Mouse (Mus musculus) forebrain, embryonic 15.5 days (tissue): ENCODE measurements around the gene Dcp1a. TPM values are rescaled to one million over a fixed set of nuclear protein-coding genes. Genes with fewer than 3 reads are reported as not detected.

ENCODE experiments used
- ATAC-seq: fragments of 200-750 bp; cut with Nextera tagmentation; replicated peaks from 2 replicates; pipeline ENCODE4 v1.8.0; 2017; ENCODE audit warnings: mild to moderate bottlenecking, moderate TSS enrichment, moderate library complexity
- H3K27ac ChIP-seq: fragments of 300-500 bp; sonication (generic); replicated peaks from 2 replicates; pipeline ENCODE4 v1.5.1; 2015; ENCODE audit warnings: mild to moderate bottlenecking, inconsistent platforms
- H3K27me3 ChIP-seq: fragments of 300-500 bp; sonication (generic); 2 replicates; pipeline ENCODE4 v1.6.1; 2015; ENCODE audit warnings: inconsistent platforms
- H3K36me3 ChIP-seq: fragments of 300-500 bp; sonication (generic); 2 replicates; pipeline ENCODE4 v1.6.1; 2015; ENCODE audit warnings: mild to moderate bottlenecking, inconsistent platforms
- H3K4me1 ChIP-seq: fragments of 300-500 bp; sonication (generic); 2 replicates; pipeline ENCODE4 v1.6.1; 2015; ENCODE audit warnings: inconsistent platforms
- H3K4me2 ChIP-seq: fragments of 300-500 bp; sonication (generic); replicated peaks from 2 replicates; pipeline ENCODE4 v1.6.1; 2015; ENCODE audit warnings: mild to moderate bottlenecking, inconsistent platforms
- H3K4me3 ChIP-seq: fragments of 300-500 bp; sonication (generic); 2 replicates; pipeline ENCODE4 v1.5.1; 2015; ENCODE audit warnings: mild to moderate bottlenecking, inconsistent platforms
- H3K9ac ChIP-seq: fragments of 300-500 bp; sonication (generic); replicated peaks from 2 replicates; pipeline ENCODE4 v1.6.1; 2015; ENCODE audit warnings: mild to moderate bottlenecking, inconsistent platforms
- H3K9me3 ChIP-seq: fragments of 300-500 bp; sonication (generic); 2 replicates; pipeline ENCODE4 v1.6.1; 2016; ENCODE audit warnings: inconsistent platforms
- WGBS: fragments of 180-500 bp; shearing (Covaris S2); methylation state at CpG from one replicate; pipeline ENCODE4 v1.1.7; 2015; ENCODE audit warnings: mixed read lengths; 5-methylcytosine and 5-hydroxymethylcytosine counted together
- polyA plus RNA-seq: library from polyadenylated mRNA; unstranded; fragments of >200 nt; fragmentation: Nextera tagmentation; extraction: Ambion mirVana; gene quantifications from 2 replicates; pipeline ENCODE4 v1.2.1, GENCODE M21; 2015

The Dcp1a gene
- polyA plus RNA-seq, 1 experiment from 2014 or later: 21.2 TPM

GRCm38 (mm10) chr14:30473605-30474004, 5.7 kb upstream of the Dcp1a start:
- ATAC-seq: no peak
- H3K4me2 ChIP-seq: no peak overlapping the region
- no peaks in the 10 kb centered on the region for H3K9me3 ChIP-seq
- no peaks in the 10 kb centered on the region for H3K27me3 ChIP-seq
- no peaks in the 10 kb centered on the region for H3K36me3 ChIP-seq
- 67% methylated on average over 5 of the region's 5 CpGs for WGBS
- no peaks in the 10 kb centered on the region for H3K4me1 ChIP-seq
- no peak overlapping the region for H3K27ac ChIP-seq
- no peak overlapping the region for H3K9ac ChIP-seq
- H3K4me3 ChIP-seq: no peak overlapping the region

- Histone ChIP-seq H3K9me3 (no peaks in the 10 kb centered on the region), H3K27me3 (no peaks in the 10 kb centered on the region), H3K36me3 (no peaks in the 10 kb centered on the region), H3K9ac (no peak overlapping the region), H3K4me1 (no peaks in the 10 kb centered on the region), H3K4me2 (no peak overlapping the region), H3K4me3 (no peak overlapping the region), H3K27ac (no peak overlapping the region)
- ATAC-seq: no peak
- WGBS: 82% methylated on average over 6 of the region's 6 CpGs
These were observed 4.9 kb upstream of the Dcp1a start for GRCm38 (mm10) chr14:30474416-30474815.

DNA sequence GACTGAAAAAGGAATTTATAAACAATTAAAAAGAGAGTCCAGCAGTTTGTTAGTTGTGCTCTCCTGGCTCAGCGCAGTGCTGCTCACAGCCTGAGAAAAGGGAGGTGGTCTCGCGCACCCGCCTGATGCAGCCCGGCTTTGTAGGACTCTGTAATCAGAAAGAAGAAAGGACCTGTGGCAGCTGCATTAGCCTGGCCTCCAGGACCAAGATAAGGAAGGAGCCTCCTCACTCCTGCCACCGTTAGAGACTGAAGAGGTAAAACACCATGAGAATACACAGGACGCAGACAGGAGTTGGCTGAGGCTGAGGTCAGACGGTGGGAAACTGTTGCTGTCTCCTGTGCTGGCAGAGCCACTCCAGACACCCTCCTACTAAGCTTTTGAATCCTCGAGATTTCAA, 12.0 kb downstream of the Dcp1a start, which contains the start of gene Cacna1d:
Gene Cacna1d (minus strand): TSS at position 114 of the 400 bp plus-strand sequence.
- H3K4me1 ChIP-seq: peaks cover 21% of the 10 kb centered on the region
- no peak within 1 kb of the TSS for H3K4me2 ChIP-seq
- H3K36me3 ChIP-seq: peaks cover 39% of the 10 kb centered on the region
- no peak for ATAC-seq
- 90% methylated on average over 9 of the region's 9 CpGs for WGBS
- no peak within 1 kb of the TSS for H3K27ac ChIP-seq
- H3K27me3 ChIP-seq: no peaks in the 10 kb centered on the region
- no peak within 1 kb of the TSS for H3K9ac ChIP-seq
- no peak within 1 kb of the TSS for H3K4me3 ChIP-seq
- H3K9me3 ChIP-seq: no peaks in the 10 kb centered on the region

DNA sequence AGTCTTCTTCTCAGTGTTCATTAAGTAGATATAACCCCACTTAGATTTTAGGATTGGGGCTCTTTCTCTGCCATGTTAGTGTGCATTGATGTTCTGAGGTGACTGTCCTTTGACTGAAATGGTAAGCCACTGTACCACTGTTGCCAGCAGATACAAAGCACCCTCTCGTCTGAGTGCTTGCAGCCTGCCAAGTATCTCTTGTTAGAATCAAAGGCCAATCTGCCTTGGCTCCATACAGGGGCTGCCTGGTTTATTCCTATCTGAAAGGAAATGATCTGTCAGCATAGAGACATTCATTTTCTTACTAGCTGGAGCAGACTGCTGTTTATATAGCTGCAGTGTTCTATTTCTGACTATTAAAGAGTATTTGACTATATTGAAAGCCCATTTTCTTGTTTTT, 13.9 kb downstream of the Dcp1a start:
- Histone ChIP-seq H3K4me3 (no peak overlapping the region), H3K9me3 (no peaks in the 10 kb centered on the region), H3K27me3 (no peaks in the 10 kb centered on the region), H3K9ac (no peak overlapping the region), H3K36me3 (peaks cover 27% of the 10 kb centered on the region), H3K4me2 (no peak overlapping the region), H3K27ac (0 out of 2 replicates have a peak overlapping the region, but pooled peaks have one; percentile 21), H3K4me1 (peaks cover 22% of the 10 kb centered on the region)
- WGBS: 42% methylated on average over 1 of the region's 1 CpGs
- ATAC-seq: no peak

DNA sequence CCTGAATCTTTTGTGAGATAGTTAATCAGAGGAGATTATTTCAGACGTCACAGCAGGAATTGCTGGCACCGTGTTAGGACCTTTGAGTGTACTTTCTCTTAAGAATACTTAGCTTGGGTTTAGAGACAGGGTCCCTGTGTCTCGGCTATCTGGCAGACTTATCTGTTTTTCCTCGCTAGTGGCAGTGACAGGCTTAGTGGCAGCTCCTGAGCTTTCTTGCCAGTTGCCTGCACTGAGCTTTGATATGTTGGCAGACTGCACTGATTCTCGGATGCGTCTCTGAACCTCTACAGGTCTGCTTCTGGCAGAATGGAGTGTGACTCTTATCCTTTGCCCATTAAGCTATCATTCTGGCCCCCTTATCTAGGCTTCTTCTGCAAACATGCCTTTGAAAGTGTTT, 15.7 kb downstream of the Dcp1a start:
- 41% methylated on average over 6 of the region's 6 CpGs for WGBS
- Histone ChIP-seq H3K4me2 (no peak overlapping the region), H3K9me3 (no peaks in the 10 kb centered on the region), H3K27ac (peak overlapping the region; percentile 13), H3K9ac (no peak overlapping the region), H3K27me3 (no peaks in the 10 kb centered on the region), H3K4me1 (peaks cover 25% of the 10 kb centered on the region), H3K36me3 (peaks cover 22% of the 10 kb centered on the region), H3K4me3 (no peak overlapping the region)
- ATAC-seq: no peak

DNA sequence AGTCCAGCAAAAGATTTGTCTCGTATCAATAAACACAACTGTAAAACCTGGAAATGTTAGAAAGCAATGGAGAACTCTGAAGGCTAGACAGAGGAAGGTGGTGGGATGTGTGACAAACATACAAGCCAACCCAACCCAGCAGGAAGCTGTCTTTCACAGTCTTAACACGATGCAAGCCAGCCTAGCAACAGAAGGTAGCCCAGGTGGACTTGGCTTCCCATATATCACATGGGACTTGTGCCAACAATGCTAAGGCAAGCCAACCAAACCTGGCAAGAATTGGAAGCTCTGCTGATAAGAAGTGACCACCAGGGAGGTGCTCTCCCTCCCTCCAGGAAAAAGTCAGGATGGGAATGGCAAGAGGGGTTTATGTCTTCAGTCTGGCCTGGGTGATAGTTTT, 18.9 kb downstream of the Dcp1a start:
- H3K9me3 ChIP-seq: no peaks in the 10 kb centered on the region
- no peak overlapping the region for H3K4me3 ChIP-seq
- WGBS: 65% methylated on average over 2 of the region's 2 CpGs
- peaks cover 22% of the 10 kb centered on the region for H3K4me1 ChIP-seq
- peaks cover 9% of the 10 kb centered on the region for H3K36me3 ChIP-seq
- H3K27ac ChIP-seq: no peak overlapping the region
- no peak overlapping the region for H3K9ac ChIP-seq
- no peak for ATAC-seq
- no peak overlapping the region for H3K4me2 ChIP-seq
- no peaks in the 10 kb centered on the region for H3K27me3 ChIP-seq

DNA sequence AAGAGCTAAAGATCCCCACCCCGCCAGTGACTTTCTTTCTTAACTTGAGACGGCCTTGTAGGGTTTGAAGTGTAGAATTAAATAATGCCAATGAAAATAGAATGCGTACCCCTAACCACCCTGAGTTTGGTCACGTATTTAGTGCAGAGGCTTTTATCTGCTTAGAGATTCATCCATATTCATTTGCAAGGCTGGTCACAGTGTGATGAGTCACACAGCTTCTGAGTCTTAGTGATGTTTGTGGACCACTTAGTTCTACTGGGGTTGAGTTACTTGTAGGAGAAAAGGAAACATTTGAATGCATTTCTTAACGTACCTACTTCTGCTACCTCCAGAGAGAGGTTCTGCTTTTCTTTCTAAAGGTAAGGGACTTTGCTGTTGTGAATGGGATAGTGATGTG, 25.7 kb downstream of the Dcp1a start:
- Histone ChIP-seq H3K9ac (no peak overlapping the region), H3K4me2 (no peak overlapping the region), H3K27ac (no peak overlapping the region), H3K4me1 (no peaks in the 10 kb centered on the region), H3K27me3 (no peaks in the 10 kb centered on the region), H3K9me3 (no peaks in the 10 kb centered on the region), H3K4me3 (no peak overlapping the region), H3K36me3 (peaks cover 40% of the 10 kb centered on the region)
- no peak for ATAC-seq
- 82% methylated on average over 5 of the region's 5 CpGs for WGBS

GRCm38 (mm10) chr14:30510214-30510763, 31.0 kb downstream of the Dcp1a start:
- no peak for ATAC-seq
- H3K4me3 ChIP-seq: no peak overlapping the region
- H3K9ac ChIP-seq: no peak overlapping the region
- peaks cover 58% of the 10 kb centered on the region for H3K36me3 ChIP-seq
- no peaks in the 10 kb centered on the region for H3K9me3 ChIP-seq
- no peaks in the 10 kb centered on the region for H3K27me3 ChIP-seq
- H3K4me1 ChIP-seq: no peaks in the 10 kb centered on the region
- H3K4me2 ChIP-seq: no peak overlapping the region
- WGBS: 93% methylated on average over 6 of the region's 6 CpGs
- no peak overlapping the region for H3K27ac ChIP-seq

DNA sequence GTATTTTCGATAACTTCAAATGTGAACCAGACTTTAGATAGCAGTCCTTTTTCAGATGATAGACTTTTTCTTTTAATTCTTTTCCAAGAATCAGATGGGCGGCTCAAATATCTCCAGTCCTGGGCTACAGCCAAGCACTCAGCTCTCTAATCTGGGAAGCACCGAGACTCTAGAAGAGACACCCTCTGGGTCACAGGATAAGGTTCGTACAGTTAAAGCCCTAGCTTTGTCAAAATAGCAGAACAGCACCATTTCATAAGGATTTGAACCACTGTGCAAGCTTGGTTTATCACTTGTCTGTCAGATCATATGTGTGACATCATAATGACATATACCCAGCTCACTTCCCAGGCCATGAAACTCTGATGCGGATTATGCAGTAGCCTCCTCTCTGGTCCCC, 33.6 kb downstream of the Dcp1a start:
- Histone ChIP-seq H3K36me3 (peaks cover 42% of the 10 kb centered on the region), H3K4me3 (no peak overlapping the region), H3K27ac (no peak overlapping the region), H3K4me2 (no peak overlapping the region), H3K9me3 (no peaks in the 10 kb centered on the region), H3K27me3 (no peaks in the 10 kb centered on the region), H3K4me1 (no peaks in the 10 kb centered on the region), H3K9ac (no peak overlapping the region)
- no peak for ATAC-seq
- WGBS: 93% methylated on average over 5 of the region's 5 CpGs

DNA sequence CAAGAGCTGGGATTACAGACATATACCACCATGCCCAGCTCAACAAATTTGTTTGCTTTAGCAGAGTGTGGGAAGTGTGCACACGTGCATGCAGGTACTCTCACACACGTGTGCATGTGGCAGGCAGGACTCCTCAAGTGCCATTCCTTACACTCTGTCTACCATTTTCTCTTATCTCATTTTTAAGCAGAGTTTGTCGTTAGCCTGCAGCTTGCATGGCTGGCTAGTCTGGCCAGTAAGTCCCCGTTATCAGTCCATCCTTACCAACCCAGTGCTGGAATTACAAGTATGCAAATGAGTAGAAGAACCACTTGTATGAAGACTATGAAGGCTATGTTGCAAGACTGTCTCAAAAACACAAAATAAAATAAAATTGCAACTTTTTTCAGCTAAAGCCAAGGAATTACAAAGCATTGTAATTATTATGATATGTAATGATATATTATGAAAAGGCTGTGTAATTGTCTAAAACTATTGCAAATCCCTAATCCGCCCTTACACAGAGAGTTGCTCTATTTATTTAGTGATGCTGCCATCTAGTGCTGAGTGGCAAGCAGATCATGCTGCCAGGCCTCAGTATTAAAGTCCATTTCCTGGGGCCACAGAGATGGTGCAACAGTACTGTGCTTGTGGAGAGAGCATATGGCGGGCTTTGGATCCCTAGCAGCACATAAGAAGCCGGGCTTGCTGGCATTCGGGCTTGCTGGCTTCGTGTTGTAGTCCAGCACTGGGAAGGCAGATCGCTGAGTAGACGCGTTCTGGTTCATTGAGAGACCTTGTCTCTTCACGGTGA, 36.8 kb downstream of the Dcp1a start:
- ATAC-seq: no peak
- Histone ChIP-seq H3K9ac (no peak overlapping the region), H3K4me1 (no peaks in the 10 kb centered on the region), H3K9me3 (no peaks in the 10 kb centered on the region), H3K4me2 (no peak overlapping the region), H3K36me3 (peaks cover 50% of the 10 kb centered on the region), H3K27ac (no peak overlapping the region), H3K4me3 (no peak overlapping the region), H3K27me3 (no peaks in the 10 kb centered on the region)
- WGBS: 89% methylated on average over 13 of the region's 13 CpGs

DNA sequence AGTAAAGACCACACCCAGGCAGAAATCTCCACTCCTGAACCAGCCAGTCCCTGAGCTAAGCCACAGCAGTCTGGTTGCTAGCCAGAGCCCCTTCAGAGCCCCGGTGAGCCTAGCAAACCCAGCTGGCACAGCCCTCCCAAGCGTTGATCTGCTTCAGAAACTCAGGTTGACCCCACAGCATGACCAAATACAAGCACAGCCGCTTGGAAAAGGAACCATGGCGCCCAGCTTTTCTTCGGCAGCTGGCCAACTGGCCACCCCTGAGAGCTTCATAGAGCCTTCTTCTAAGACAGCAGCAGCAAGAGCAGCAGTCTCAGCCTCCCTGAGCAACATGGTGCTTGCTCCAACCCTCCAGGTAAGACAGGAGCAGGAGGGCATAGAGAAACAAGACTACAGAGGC, 40.0 kb downstream of the Dcp1a start:
- WGBS: 92% methylated on average over 5 of the region's 5 CpGs
- H3K9ac ChIP-seq: no peak overlapping the region
- H3K4me3 ChIP-seq: no peak overlapping the region
- no peak overlapping the region for H3K27ac ChIP-seq
- H3K36me3 ChIP-seq: peaks cover 57% of the 10 kb centered on the region
- H3K4me1 ChIP-seq: no peaks in the 10 kb centered on the region
- H3K27me3 ChIP-seq: no peaks in the 10 kb centered on the region
- H3K9me3 ChIP-seq: no peaks in the 10 kb centered on the region
- no peak overlapping the region for H3K4me2 ChIP-seq
- no peak for ATAC-seq

DNA sequence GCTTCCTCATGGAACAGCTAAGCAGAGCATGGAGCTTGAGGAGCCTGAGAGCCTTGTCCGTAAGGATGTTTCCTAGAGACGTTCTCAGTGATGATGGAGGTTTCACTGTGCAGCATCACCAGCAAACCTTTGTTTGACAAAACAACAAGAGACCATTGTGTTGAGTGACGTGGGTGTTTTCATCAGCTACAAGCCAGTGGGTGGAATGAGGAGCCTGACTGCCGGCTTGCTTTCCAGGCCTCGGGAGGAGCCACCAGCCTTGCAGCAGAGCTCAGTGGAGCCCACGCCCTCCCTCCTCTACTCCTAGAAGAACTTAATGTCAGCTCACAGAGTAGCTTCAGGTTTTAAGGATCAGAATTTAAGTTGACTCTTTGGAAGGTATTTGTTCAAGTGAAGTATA, 44.0 kb downstream of the Dcp1a start:
- H3K9me3 ChIP-seq: no peaks in the 10 kb centered on the region
- WGBS: 78% methylated on average over 6 of the region's 6 CpGs
- no peak overlapping the region for H3K4me3 ChIP-seq
- no peak overlapping the region for H3K9ac ChIP-seq
- no peak for ATAC-seq
- H3K27ac ChIP-seq: no peak overlapping the region
- H3K4me1 ChIP-seq: no peaks in the 10 kb centered on the region
- no peak overlapping the region for H3K4me2 ChIP-seq
- peaks cover 78% of the 10 kb centered on the region for H3K36me3 ChIP-seq
- H3K27me3 ChIP-seq: no peaks in the 10 kb centered on the region

DNA sequence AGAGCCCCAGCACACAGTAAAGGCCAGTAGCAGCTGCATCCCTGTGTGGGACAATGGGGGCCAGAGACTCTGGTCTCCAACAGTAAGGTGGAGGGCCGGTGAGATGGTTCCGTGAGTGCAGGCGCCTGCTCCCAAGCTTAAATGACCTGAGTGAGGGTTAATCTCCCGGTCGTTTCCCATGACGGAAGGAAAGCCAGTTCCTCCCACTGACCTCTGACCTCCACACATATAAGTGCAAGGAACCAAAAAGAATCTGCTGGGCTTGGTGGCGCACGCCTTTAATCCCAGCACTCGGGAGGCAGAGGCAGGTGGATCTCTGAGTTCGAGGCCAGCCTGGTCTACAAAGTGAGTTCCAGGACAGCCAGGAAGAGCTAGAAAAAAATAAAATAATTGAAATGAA, 49.1 kb downstream of the Dcp1a start:
- Histone ChIP-seq H3K9ac (no peak overlapping the region), H3K27me3 (no peaks in the 10 kb centered on the region), H3K27ac (no peak overlapping the region), H3K4me1 (peaks cover 12% of the 10 kb centered on the region), H3K4me3 (no peak overlapping the region), H3K9me3 (no peaks in the 10 kb centered on the region), H3K36me3 (peaks cover 40% of the 10 kb centered on the region), H3K4me2 (no peak overlapping the region)
- WGBS: 89% methylated on average over 10 of the region's 10 CpGs
- no peak for ATAC-seq
